Mouse (Mus musculus): ENCODE results near the gene Med12l. TPM values are rescaled to one million over a fixed set of nuclear protein-coding genes. Genes with fewer than 3 reads are reported as not detected.

The Med12l gene
- polyA plus RNA-seq, 1 experiment from 2014 or later = 3.1 TPM

GRCm38 (mm10) chr3:58992122-58992521, 13.5 kb upstream of the Med12l start:
- Histone ChIP-seq H3K27me3 (no peaks in the 10 kb centered on the region), H3K36me3 (no peaks in the 10 kb centered on the region), H3K9ac (no peak overlapping the region), H3K4me3 (replicated peaks) (no peak overlapping the region), H3K4me2 (replicated peaks) (no peak overlapping the region), H3K4me1 (no peaks in the 10 kb centered on the region), H3K9me3 (replicated peaks) (no peaks in the 10 kb centered on the region), H3K27ac (replicated peaks) (no peak overlapping the region)
- peak; percentile 91 for ATAC-seq (ENCODE audit: insufficient number of reproducible peaks, low FRiP score, low TSS enrichment, low read depth)

GRCm38 (mm10) chr3:58993619-58994018, 12.0 kb upstream of the Med12l start:
- Histone ChIP-seq H3K27ac (replicated peaks) (no peak overlapping the region), H3K4me1 (no peaks in the 10 kb centered on the region), H3K27me3 (no peaks in the 10 kb centered on the region), H3K9me3 (replicated peaks) (no peaks in the 10 kb centered on the region), H3K4me2 (replicated peaks) (no peak overlapping the region), H3K9ac (no peak overlapping the region), H3K4me3 (replicated peaks) (no peak overlapping the region), H3K36me3 (no peaks in the 10 kb centered on the region)
- 81% methylated on average over 3 of the region's 3 CpGs for WGBS
- no peak for ATAC-seq (ENCODE audit: insufficient number of reproducible peaks, low FRiP score, low TSS enrichment, low read depth)

GRCm38 (mm10) chr3:59003756-59004155, 1.9 kb upstream of the Med12l start:
- Histone ChIP-seq H3K27me3 (peaks cover 11% of the 10 kb centered on the region; the same call in 1 of the 2 replicates), H3K4me1 (peaks cover 8% of the 10 kb centered on the region), H3K27ac (replicated peaks) (no peak overlapping the region), H3K4me3 (replicated peaks) (no peak overlapping the region), H3K9ac (no peak overlapping the region), H3K4me2 (replicated peaks) (no peak overlapping the region), H3K36me3 (no peaks in the 10 kb centered on the region), H3K9me3 (replicated peaks) (no peaks in the 10 kb centered on the region)
- 67% methylated on average over 5 of the region's 5 CpGs for WGBS
- ATAC-seq (ENCODE audit: insufficient number of reproducible peaks, low FRiP score, low TSS enrichment, low read depth) = no peak

GRCm38 (mm10) chr3:59005996-59006730, 538 bp downstream of the Med12l start:
- peak overlapping the region; percentile 93 for H3K27ac ChIP-seq (replicated peaks)
- peak overlapping the region; percentile 81 for H3K4me3 ChIP-seq (replicated peaks)
- peak overlapping the region; percentile 99 for H3K4me2 ChIP-seq (replicated peaks)
- H3K9me3 ChIP-seq (replicated peaks) = no peaks in the 10 kb centered on the region
- H3K9ac ChIP-seq = peak overlapping the region; percentile 54
- WGBS = under 1% methylated on average over 76 of the region's 83 CpGs
- H3K36me3 ChIP-seq = no peaks in the 10 kb centered on the region
- ATAC-seq (ENCODE audit: insufficient number of reproducible peaks, low FRiP score, low TSS enrichment, low read depth) = peak; percentile 71
- H3K4me1 ChIP-seq = peaks cover 8% of the 10 kb centered on the region
- peaks cover 11% of the 10 kb centered on the region; the same call in 1 of the 2 replicates for H3K27me3 ChIP-seq

GRCm38 (mm10) chr3:59006731-59007441, 1.3 kb downstream of the Med12l start:
- Histone ChIP-seq H3K4me1 (peaks cover 8% of the 10 kb centered on the region), H3K9ac (peak overlapping the region; percentile 54), H3K27me3 (peaks cover 11% of the 10 kb centered on the region; the same call in 1 of the 2 replicates), H3K4me3 (replicated peaks) (peak overlapping the region; percentile 81), H3K27ac (replicated peaks) (peak overlapping the region; percentile 93), H3K4me2 (replicated peaks) (peak overlapping the region; percentile 99), H3K9me3 (replicated peaks) (no peaks in the 10 kb centered on the region), H3K36me3 (no peaks in the 10 kb centered on the region)
- under 1% methylated on average over 68 of the region's 77 CpGs for WGBS
- peak; percentile 81 for ATAC-seq (ENCODE audit: insufficient number of reproducible peaks, low FRiP score, low TSS enrichment, low read depth)

GRCm38 (mm10) chr3:59010276-59010675, 4.7 kb downstream of the Med12l start:
- no peak overlapping the region for H3K27ac ChIP-seq (replicated peaks)
- H3K9ac ChIP-seq = no peak overlapping the region
- no peaks in the 10 kb centered on the region for H3K36me3 ChIP-seq
- H3K27me3 ChIP-seq = peaks cover 7% of the 10 kb centered on the region; the same call in 1 of the 2 replicates
- no peak overlapping the region for H3K4me2 ChIP-seq (replicated peaks)
- H3K9me3 ChIP-seq (replicated peaks) = no peaks in the 10 kb centered on the region
- no peak for ATAC-seq (ENCODE audit: insufficient number of reproducible peaks, low FRiP score, low TSS enrichment, low read depth)
- H3K4me3 ChIP-seq (replicated peaks) = no peak overlapping the region
- 84% methylated on average over 3 of the region's 3 CpGs for WGBS
- peaks cover 2% of the 10 kb centered on the region for H3K4me1 ChIP-seq

GRCm38 (mm10) chr3:59015698-59016412, 10.2 kb downstream of the Med12l start:
- Histone ChIP-seq H3K36me3 (no peaks in the 10 kb centered on the region), H3K4me2 (replicated peaks) (no peak overlapping the region), H3K9ac (no peak overlapping the region), H3K27ac (replicated peaks) (no peak overlapping the region), H3K4me1 (no peaks in the 10 kb centered on the region), H3K4me3 (replicated peaks) (no peak overlapping the region), H3K27me3 (no peaks in the 10 kb centered on the region), H3K9me3 (replicated peaks) (no peaks in the 10 kb centered on the region)
- 62% methylated on average over 4 of the region's 4 CpGs for WGBS
- 0 out of 2 replicates have a peak, but pooled peaks have one; percentile 47 for ATAC-seq (ENCODE audit: insufficient number of reproducible peaks, low FRiP score, low TSS enrichment, low read depth)

- Histone ChIP-seq H3K4me2 (replicated peaks) (no peak overlapping the region), H3K4me3 (replicated peaks) (no peak overlapping the region), H3K36me3 (no peaks in the 10 kb centered on the region), H3K9ac (no peak overlapping the region), H3K27me3 (no peaks in the 10 kb centered on the region), H3K27ac (replicated peaks) (no peak overlapping the region), H3K4me1 (no peaks in the 10 kb centered on the region), H3K9me3 (replicated peaks) (no peaks in the 10 kb centered on the region)
- ATAC-seq (ENCODE audit: insufficient number of reproducible peaks, low FRiP score, low TSS enrichment, low read depth) = no peak
- WGBS = 82% methylated on average over 9 of the region's 9 CpGs
Measured at GRCm38 (mm10) chr3:59016501-59016900, 10.9 kb downstream of the Med12l start.

GRCm38 (mm10) chr3:59021236-59021635, 15.6 kb downstream of the Med12l start:
- H3K4me1 ChIP-seq = no peaks in the 10 kb centered on the region
- H3K9me3 ChIP-seq (replicated peaks) = no peaks in the 10 kb centered on the region
- ATAC-seq (ENCODE audit: insufficient number of reproducible peaks, low FRiP score, low TSS enrichment, low read depth) = no peak
- WGBS = 68% methylated on average over 8 of the region's 8 CpGs
- H3K36me3 ChIP-seq = no peaks in the 10 kb centered on the region
- no peak overlapping the region for H3K4me3 ChIP-seq (replicated peaks)
- H3K4me2 ChIP-seq (replicated peaks) = no peak overlapping the region
- H3K27me3 ChIP-seq = no peaks in the 10 kb centered on the region
- H3K9ac ChIP-seq = no peak overlapping the region
- no peak overlapping the region for H3K27ac ChIP-seq (replicated peaks)

- Histone ChIP-seq H3K36me3 (no peaks in the 10 kb centered on the region), H3K4me3 (replicated peaks) (no peak overlapping the region), H3K9ac (no peak overlapping the region), H3K9me3 (replicated peaks) (no peaks in the 10 kb centered on the region), H3K4me1 (no peaks in the 10 kb centered on the region), H3K27me3 (no peaks in the 10 kb centered on the region), H3K27ac (replicated peaks) (no peak overlapping the region), H3K4me2 (replicated peaks) (no peak overlapping the region)
- no peak for ATAC-seq (ENCODE audit: insufficient number of reproducible peaks, low FRiP score, low TSS enrichment, low read depth)
- WGBS = 67% methylated on average over 2 of the region's 2 CpGs
Measured at GRCm38 (mm10) chr3:59022251-59022650, 16.6 kb downstream of the Med12l start.

GRCm38 (mm10) chr3:59022971-59023370, 17.3 kb downstream of the Med12l start:
- Histone ChIP-seq H3K36me3 (no peaks in the 10 kb centered on the region), H3K4me3 (replicated peaks) (no peak overlapping the region), H3K4me1 (no peaks in the 10 kb centered on the region), H3K4me2 (replicated peaks) (no peak overlapping the region), H3K9ac (no peak overlapping the region), H3K27me3 (no peaks in the 10 kb centered on the region), H3K9me3 (replicated peaks) (no peaks in the 10 kb centered on the region), H3K27ac (replicated peaks) (no peak overlapping the region)
- ATAC-seq (ENCODE audit: insufficient number of reproducible peaks, low FRiP score, low TSS enrichment, low read depth) = no peak
- WGBS = 91% methylated on average over 14 of the region's 14 CpGs
